Mouse (Mus musculus) heart, adult 2 months (tissue): ENCODE measurements around the gene Rarres1.

ENCODE experiments used
- CTCF ChIP-seq: fragments of 200-600 bp; IDR thresholded peaks from 2 replicates; pipeline ENCODE4 v1.8.1; 2022; ENCODE audit warnings: antibody characterized with exemption, mild to moderate bottlenecking, moderate library complexity
- EP300 ChIP-seq: fragments of 200-500 bp; IDR thresholded peaks from 2 replicates; pipeline ENCODE4 v1.6.1; 2011; ENCODE audit warnings: low read depth, low read length, control low read depth; ENCODE audit not compliant: insufficient read depth

DNA sequence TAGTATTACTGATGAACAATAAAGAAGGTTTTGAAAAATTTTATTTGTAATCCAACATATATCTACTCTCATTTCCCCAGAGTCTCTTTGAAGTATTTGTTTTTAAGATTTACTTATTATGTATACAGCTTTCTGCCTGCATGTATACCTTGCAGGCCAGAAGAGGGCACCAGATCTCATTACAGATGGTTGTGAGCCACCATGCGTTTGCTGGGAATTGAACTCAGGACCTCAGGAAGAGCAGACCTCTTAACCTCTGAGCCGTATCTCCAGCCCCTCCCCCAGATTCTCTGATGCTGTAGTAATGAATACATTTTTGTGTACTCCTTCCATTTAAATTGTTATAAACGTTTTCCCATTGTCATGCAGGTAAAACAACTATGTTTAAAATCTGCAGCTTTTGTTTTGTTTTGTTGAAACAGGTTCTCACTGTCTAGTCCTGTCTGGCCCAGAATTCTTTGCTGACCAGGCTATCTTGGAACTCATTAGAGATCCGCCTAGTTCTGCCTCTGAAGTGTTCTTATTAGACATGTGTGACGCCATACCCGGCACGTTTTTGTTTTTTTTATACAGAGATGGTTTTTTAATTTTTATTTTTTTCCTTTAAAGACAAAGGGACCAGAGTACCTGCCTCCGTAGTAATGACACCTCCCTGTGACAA is 85.9 kb downstream of the Rarres1 start:
- TF ChIP-seq EP300 (no peak), CTCF (peak; percentile 28)
